Mouse (Mus musculus): Measurements from ENCODE around the gene Sbk2.
A peak's percentile ranks its signal among the peaks of the same experiment; 100 is the strongest.

Sbk2 gene

GRCm38 (mm10) chr7:4950561-4951342, 13.5 kb downstream of the Sbk2 start:
- DNase-seq (ENCODE audit: low spot score): peak; percentile 42

- no peak for DNase-seq (ENCODE audit: low spot score)
Measured at GRCm38 (mm10) chr7:4948386-4948785, 15.8 kb downstream of the Sbk2 start.

GRCm38 (mm10) chr7:4947855-4948254, 16.4 kb downstream of the Sbk2 start:
- peak; percentile 51 for DNase-seq (ENCODE audit: low spot score)

GRCm38 (mm10) chr7:4943223-4943815, 20.9 kb downstream of the Sbk2 start:
- peak; percentile 95 for DNase-seq (ENCODE audit: low spot score)

GRCm38 (mm10) chr7:4942673-4943072, 21.5 kb downstream of the Sbk2 start:
- no peak for DNase-seq (ENCODE audit: low spot score)

GRCm38 (mm10) chr7:4940068-4940479, 24.1 kb downstream of the Sbk2 start:
- peak; percentile 83 for DNase-seq (ENCODE audit: low spot score)

GRCm38 (mm10) chr7:4938456-4938855, 25.8 kb downstream of the Sbk2 start:
- peak; percentile 77 for DNase-seq (ENCODE audit: low spot score)

- DNase-seq (ENCODE audit: low spot score): no peak
Measured at GRCm38 (mm10) chr7:4937392-4937791, 26.8 kb downstream of the Sbk2 start.

GRCm38 (mm10) chr7:4936832-4937231, 27.4 kb downstream of the Sbk2 start:
- DNase-seq (ENCODE audit: low spot score): no peak

GRCm38 (mm10) chr7:4934160-4934914, 29.9 kb downstream of the Sbk2 start:
- DNase-seq (ENCODE audit: low spot score): no peak

- DNase-seq (ENCODE audit: low spot score): no peak
Measured at GRCm38 (mm10) chr7:4933103-4933502, 31.1 kb downstream of the Sbk2 start.

- DNase-seq (ENCODE audit: low spot score): no peak
Measured at GRCm38 (mm10) chr7:4928323-4928722, 35.9 kb downstream of the Sbk2 start.

- DNase-seq (ENCODE audit: low spot score): no peak
Measured at GRCm38 (mm10) chr7:4927711-4928110, 36.5 kb downstream of the Sbk2 start.

GRCm38 (mm10) chr7:4926849-4927248, 37.4 kb downstream of the Sbk2 start:
- DNase-seq (ENCODE audit: low spot score): no peak

- DNase-seq (ENCODE audit: low spot score): no peak
Measured at GRCm38 (mm10) chr7:4925441-4926381, 38.5 kb downstream of the Sbk2 start, which contains the start of gene Ssc5d. Gene Ssc5d (plus strand): TSS chr7:4925785.

- peak; percentile 42 for DNase-seq (ENCODE audit: low spot score)
Measured at GRCm38 (mm10) chr7:4924891-4925301, 39.3 kb downstream of the Sbk2 start.

GRCm38 (mm10) chr7:4924483-4924882, 39.7 kb downstream of the Sbk2 start:
- no peak for DNase-seq (ENCODE audit: low spot score)

- no peak for DNase-seq (ENCODE audit: low spot score)
Measured at GRCm38 (mm10) chr7:4923586-4924364, 40.4 kb downstream of the Sbk2 start.

- no peak for DNase-seq (ENCODE audit: low spot score)
Measured at GRCm38 (mm10) chr7:4922931-4923565, 41.2 kb downstream of the Sbk2 start.

- DNase-seq (ENCODE audit: low spot score): peak; percentile 48
Measured at GRCm38 (mm10) chr7:4922508-4922907, 41.7 kb downstream of the Sbk2 start.
